Mouse (Mus musculus) erythroblast, adult 5-6 weeks (primary cell): ENCODE results near the gene Map4. TPM values are rescaled to one million over a fixed set of nuclear protein-coding genes. Genes with fewer than 3 reads are reported as not detected.
A peak's percentile ranks its signal among the peaks of the same experiment; 100 is the strongest.
"Not testable (repeated sequence)": the region's sequence is repeated elsewhere in the genome, so short reads cannot be mapped to it uniquely, and the experiment has no call there.

Experiments
- ATAC-seq: replicated peaks from 2 replicates; pipeline ENCODE4 v1.8.0; 2016; ENCODE audit warnings: moderate number of reproducible peaks, mild to moderate bottlenecking, moderate TSS enrichment, inconsistent platforms; ENCODE audit not compliant: poor library complexity, low FRiP score, severe bottlenecking
- total RNA-seq, 2 experiments: library from RNA; stranded (forward) in 1 of 2; stranded (reverse) in 1 of 2; fragments of 150-400 nt in 1 of 2; fragments of 200-764, 138-1000 nt in 1 of 2; gene quantifications; 2 replicates each; pipeline versions ENCODE4 v1.2.3 to v1.2.4; 2015 to 2017; ENCODE audit warnings: low replicate concordance in 2 of 2

Gene Map4
- total RNA-seq, 2 experiments from 2014 or later: 10.5 to 14.2 TPM

- ATAC-seq: no peak
Observed at GRCm38 (mm10) chr9:110116353-110116976, 185.2 kb downstream of the Map4 start.

GRCm38 (mm10) chr9:110116977-110117778 is 185.9 kb downstream of the Map4 start, which contains the start of gene Smarcc1:
Gene Smarcc1 (plus strand): TSS chr9:110117708.
- ATAC-seq: peak; percentile 94

- ATAC-seq: peak; percentile 3; the same call in 1 of the 2 replicates
Observed at GRCm38 (mm10) chr9:110117779-110118139, 186.5 kb downstream of the Map4 start, which contains the start of gene Dhx30. Gene Dhx30 (minus strand): TSS chr9:110117830.

GRCm38 (mm10) chr9:110118249-110118648 is 187.0 kb downstream of the Map4 start:
- 0 out of 2 replicates have a peak, but pooled peaks have one; percentile 1 for ATAC-seq

GRCm38 (mm10) chr9:110121424-110121823 is 190.2 kb downstream of the Map4 start:
- ATAC-seq: no peak

GRCm38 (mm10) chr9:110123322-110123721 is 192.1 kb downstream of the Map4 start:
- ATAC-seq: no peak

GRCm38 (mm10) chr9:110124008-110124540 is 192.8 kb downstream of the Map4 start:
- not testable (repeated sequence) for ATAC-seq

- 0 out of 2 replicates have a peak, but pooled peaks have one; percentile 24 for ATAC-seq
Observed at GRCm38 (mm10) chr9:110130896-110131524, 199.8 kb downstream of the Map4 start.

- ATAC-seq: peak; percentile 97
Observed at GRCm38 (mm10) chr9:110131525-110132197, 200.4 kb downstream of the Map4 start.

GRCm38 (mm10) chr9:110132201-110132605 is 200.9 kb downstream of the Map4 start:
- no peak for ATAC-seq

GRCm38 (mm10) chr9:110132921-110133320 is 201.7 kb downstream of the Map4 start:
- no peak for ATAC-seq

Other genes starting within 250 kb of the Map4 start
- not detected in 2 replicates for gene Fbxw18, start 228.8 kb upstream of the Map4 start, total RNA-seq (2015; ENCODE audit: low replicate concordance)
- gene Fbxw18, start 228.8 kb upstream of the Map4 start, total RNA-seq (2017; ENCODE audit: low replicate concordance): not detected in 2 replicates
- not detected in 2 replicates for gene Fbxw26, start 185.4 kb upstream of the Map4 start, total RNA-seq (2015; ENCODE audit: low replicate concordance)
- not detected in 2 replicates for gene Fbxw26, start 185.4 kb upstream of the Map4 start, total RNA-seq (2017; ENCODE audit: low replicate concordance)
- gene Fbxw27, start 140.8 kb upstream of the Map4 start, total RNA-seq (2015; ENCODE audit: low replicate concordance): not detected in 2 replicates
- gene Fbxw27, start 140.8 kb upstream of the Map4 start, total RNA-seq (2017; ENCODE audit: low replicate concordance): not detected in 2 replicates
- gene Spink8, start 119.2 kb upstream of the Map4 start, total RNA-seq (2015; ENCODE audit: low replicate concordance): not detected in 2 replicates
- gene Spink8, start 119.2 kb upstream of the Map4 start, total RNA-seq (2017; ENCODE audit: low replicate concordance): not detected in 2 replicates
- gene Nme6, start 98.7 kb upstream of the Map4 start, total RNA-seq (2015; ENCODE audit: low replicate concordance): 14.4 and 17.6 TPM in 2 replicates
- 5.6 and 13.3 TPM in 2 replicates for gene Nme6, start 98.7 kb upstream of the Map4 start, total RNA-seq (2017; ENCODE audit: low replicate concordance)
- 1,587 and 1,606 TPM in 2 replicates for gene Camp, start 81.8 kb upstream of the Map4 start, total RNA-seq (2015; ENCODE audit: low replicate concordance)
- 742 and 898 TPM in 2 replicates for gene Camp, start 81.8 kb upstream of the Map4 start, total RNA-seq (2017; ENCODE audit: low replicate concordance)
- gene Cdc25a, start 55.9 kb upstream of the Map4 start, total RNA-seq (2015; ENCODE audit: low replicate concordance): 10.0 and 11.1 TPM in 2 replicates
- gene Cdc25a, start 55.9 kb upstream of the Map4 start, total RNA-seq (2017; ENCODE audit: low replicate concordance): 13.5 and 15.8 TPM in 2 replicates
- gene Smarcc1, start 186.2 kb downstream of the Map4 start, total RNA-seq (2015; ENCODE audit: low replicate concordance): 24.9 and 33.6 TPM in 2 replicates
- gene Smarcc1, start 186.2 kb downstream of the Map4 start, total RNA-seq (2017; ENCODE audit: low replicate concordance): 17.6 and 24.5 TPM in 2 replicates
- 13.3 and 19.2 TPM in 2 replicates for gene Dhx30, start 186.4 kb downstream of the Map4 start, total RNA-seq (2015; ENCODE audit: low replicate concordance)
- 7.8 and 10.7 TPM in 2 replicates for gene Dhx30, start 186.4 kb downstream of the Map4 start, total RNA-seq (2017; ENCODE audit: low replicate concordance)